Mouse (Mus musculus): ENCODE measurements at regions not wholly inside any gene's neighbourhood (a gene's known extent, or its start where the extent isn't known, plus 50 kb on each side); places are given as distances from the start of the nearest gene placed in this dataset.

DNA sequence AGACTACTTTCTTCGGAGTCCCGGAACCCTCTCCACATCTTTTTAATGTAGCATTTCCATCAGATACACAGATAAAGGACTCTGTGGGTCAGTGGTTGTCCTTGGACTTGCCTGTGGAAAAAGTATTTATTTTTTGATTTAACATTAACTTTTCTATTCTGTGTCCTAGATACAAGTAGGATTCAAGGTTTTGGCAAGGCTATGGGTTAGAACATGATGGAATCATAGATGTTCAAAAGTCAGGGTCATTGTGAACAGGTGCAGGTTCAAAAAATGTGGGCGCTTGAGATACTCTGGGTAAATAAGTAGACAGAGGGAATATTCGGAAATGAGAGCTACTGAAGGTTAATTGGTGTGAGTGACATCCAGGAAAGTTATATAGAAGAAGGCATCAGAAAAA lies 347.7 kb downstream of the Cypt12 start:
- Histone ChIP-seq H3K9me3 (no peaks in the 10 kb centered on the region), H3K27me3 (ENCODE audit: insufficient read depth, poor library complexity, severe bottlenecking) (no peaks in the 10 kb centered on the region), H3K4me3 (no peak overlapping the region), H3K36me3 (no peaks in the 10 kb centered on the region), H3K4me1 (no peaks in the 10 kb centered on the region), H3K27ac (no peak overlapping the region)
- WGBS: 87% methylated on average over 4 of the region's 4 CpGs
- DNase-seq (ENCODE audit: low spot score): no peak

DNA sequence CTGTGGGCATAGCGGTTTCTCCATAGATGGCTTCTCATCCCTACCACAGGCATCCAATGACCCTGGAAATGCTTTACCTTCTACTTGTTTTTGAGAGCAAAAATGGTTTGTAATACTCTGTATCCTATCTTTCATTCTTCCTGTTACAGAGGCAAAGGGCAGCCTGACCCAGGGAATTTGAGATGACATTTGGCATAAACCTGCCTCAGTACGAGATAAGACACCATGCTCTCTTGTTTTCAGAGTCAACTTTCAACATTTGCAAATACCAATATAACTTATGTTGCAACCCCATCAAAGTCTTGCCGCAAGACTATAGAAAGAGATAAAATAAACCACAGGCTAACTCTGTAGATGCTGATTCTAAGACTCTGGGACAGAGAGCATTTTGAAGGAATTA lies 350.5 kb downstream of the Cypt12 start:
- Histone ChIP-seq H3K36me3 (no peaks in the 10 kb centered on the region), H3K27ac (no peak overlapping the region), H3K4me3 (no peak overlapping the region), H3K4me1 (no peaks in the 10 kb centered on the region), H3K27me3 (ENCODE audit: insufficient read depth, poor library complexity, severe bottlenecking) (no peaks in the 10 kb centered on the region), H3K9me3 (no peaks in the 10 kb centered on the region)
- no peak for DNase-seq (ENCODE audit: low spot score)
- WGBS: 82% methylated on average over 3 of the region's 3 CpGs

DNA sequence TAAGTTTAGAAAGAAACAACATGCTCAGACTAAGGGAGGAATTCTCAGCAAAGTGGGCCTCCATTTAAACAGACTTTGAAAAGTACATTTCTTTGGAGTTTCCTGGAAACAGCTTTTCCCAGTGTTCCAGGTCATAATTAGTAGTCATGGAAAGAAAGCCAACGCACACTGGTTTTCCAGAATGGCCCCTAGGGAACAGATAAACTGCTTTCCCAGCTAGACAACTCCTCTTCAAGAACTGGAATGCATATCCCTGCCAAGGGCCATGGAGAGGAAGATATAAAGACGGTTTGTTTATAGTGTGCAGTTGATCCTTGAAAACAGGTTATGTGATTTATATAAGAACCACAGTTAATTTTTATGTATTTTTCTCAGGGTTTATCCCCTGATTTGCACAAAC lies 351.3 kb downstream of the Cypt12 start:
- no peak overlapping the region for H3K27ac ChIP-seq
- H3K4me3 ChIP-seq: no peak overlapping the region
- H3K9me3 ChIP-seq: no peaks in the 10 kb centered on the region
- no peaks in the 10 kb centered on the region for H3K4me1 ChIP-seq
- no peaks in the 10 kb centered on the region for H3K27me3 ChIP-seq (ENCODE audit: insufficient read depth, poor library complexity, severe bottlenecking)
- 58% methylated on average over 2 of the region's 2 CpGs for WGBS
- no peaks in the 10 kb centered on the region for H3K36me3 ChIP-seq
- DNase-seq (ENCODE audit: low spot score): no peak

- Histone ChIP-seq H3K4me3 (no peak overlapping the region), H3K9me3 (no peaks in the 10 kb centered on the region; the same call in 1 of the 2 replicates), H3K36me3 (no peaks in the 10 kb centered on the region), H3K27ac (no peak overlapping the region), H3K27me3 (ENCODE audit: insufficient read depth, poor library complexity, severe bottlenecking) (no peaks in the 10 kb centered on the region), H3K4me1 (no peaks in the 10 kb centered on the region)
- WGBS: 79% methylated on average over 2 of the region's 2 CpGs
- DNase-seq (ENCODE audit: low spot score): no peak
These were observed 371.2 kb downstream of the Cypt12 start for GRCm38 (mm10) chr3:18319433-18319832.

- H3K27me3 ChIP-seq (ENCODE audit: insufficient read depth, poor library complexity, severe bottlenecking): no peaks in the 10 kb centered on the region
- DNase-seq (ENCODE audit: low spot score): no peak
- H3K4me3 ChIP-seq: no peak overlapping the region
- H3K9me3 ChIP-seq: no peaks in the 10 kb centered on the region
- no peaks in the 10 kb centered on the region for H3K4me1 ChIP-seq
- H3K36me3 ChIP-seq: no peaks in the 10 kb centered on the region
- no peak overlapping the region for H3K27ac ChIP-seq
These were observed 385.0 kb downstream of the Cypt12 start for GRCm38 (mm10) chr3:18333182-18333581.

- Histone ChIP-seq H3K9me3 (no peaks in the 10 kb centered on the region), H3K36me3 (no peaks in the 10 kb centered on the region), H3K4me3 (no peak overlapping the region), H3K27me3 (ENCODE audit: insufficient read depth, poor library complexity, severe bottlenecking) (no peaks in the 10 kb centered on the region), H3K27ac (no peak overlapping the region), H3K4me1 (no peaks in the 10 kb centered on the region)
- WGBS: 65% methylated on average over 1 of the region's 1 CpGs
- no peak for DNase-seq (ENCODE audit: low spot score)
These were observed 391.0 kb downstream of the Cypt12 start for GRCm38 (mm10) chr3:18339189-18339588.

GRCm38 (mm10) chr3:18341757-18342156 lies 393.5 kb downstream of the Cypt12 start:
- no peaks in the 10 kb centered on the region for H3K27me3 ChIP-seq (ENCODE audit: insufficient read depth, poor library complexity, severe bottlenecking)
- DNase-seq (ENCODE audit: low spot score): no peak
- H3K36me3 ChIP-seq: no peaks in the 10 kb centered on the region
- H3K27ac ChIP-seq: no peak overlapping the region
- no peaks in the 10 kb centered on the region for H3K9me3 ChIP-seq
- H3K4me3 ChIP-seq: no peak overlapping the region
- H3K4me1 ChIP-seq: no peaks in the 10 kb centered on the region
- 75% methylated on average over 8 of the region's 8 CpGs for WGBS

DNA sequence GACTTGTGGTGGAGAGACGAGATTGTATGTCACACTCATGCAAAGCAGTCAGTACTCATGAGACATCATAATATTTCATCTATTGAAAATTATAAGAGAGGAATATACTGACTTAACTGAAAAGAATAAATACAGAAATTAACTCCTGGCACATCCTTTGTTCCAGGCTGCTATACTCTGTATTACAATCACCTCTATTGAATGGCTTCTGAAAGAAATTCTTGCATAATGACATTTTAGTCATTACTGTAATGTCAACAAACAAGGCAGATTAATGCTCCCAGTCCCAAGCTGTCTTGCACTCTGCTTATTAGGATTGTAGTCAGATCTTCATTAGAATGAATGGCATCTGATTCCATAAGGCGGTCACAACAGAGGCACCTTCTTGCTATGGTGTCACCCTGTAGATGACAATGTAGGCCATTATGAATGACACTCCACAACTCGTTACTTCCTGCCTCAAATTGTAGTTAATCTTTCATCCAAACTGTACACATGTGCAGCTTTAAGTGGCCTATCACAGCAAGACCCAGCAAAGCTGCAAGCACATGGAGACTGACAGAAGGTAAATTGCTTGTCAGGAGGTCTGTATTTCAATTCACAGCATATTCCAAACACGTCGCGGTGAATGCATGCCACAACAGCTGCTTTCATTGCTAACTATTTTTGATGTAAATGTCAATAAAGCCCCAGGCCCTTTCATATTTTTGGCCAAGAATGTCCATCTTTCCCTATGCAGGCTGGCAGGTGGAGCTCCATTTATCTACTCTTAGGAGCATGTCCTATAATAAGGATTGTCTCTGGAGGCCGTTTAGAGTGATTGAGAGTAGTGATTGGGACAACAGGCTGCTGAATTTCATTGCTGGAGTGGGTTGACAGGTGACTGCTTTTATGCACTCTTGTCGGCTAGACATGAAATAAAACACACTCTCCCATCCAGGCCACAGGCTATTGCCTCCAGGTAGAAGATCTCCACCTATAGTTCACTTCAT lies 430.1 kb downstream of the Cypt12 start:
- H3K4me1 ChIP-seq: no peaks in the 10 kb centered on the region
- H3K9me3 ChIP-seq: no peaks in the 10 kb centered on the region
- H3K4me3 ChIP-seq: no peak overlapping the region
- no peaks in the 10 kb centered on the region for H3K27me3 ChIP-seq (ENCODE audit: insufficient read depth, poor library complexity, severe bottlenecking)
- no peak overlapping the region for H3K27ac ChIP-seq
- DNase-seq (ENCODE audit: low spot score): no peak
- no peaks in the 10 kb centered on the region for H3K36me3 ChIP-seq
- WGBS: 85% methylated on average over 8 of the region's 8 CpGs

DNA sequence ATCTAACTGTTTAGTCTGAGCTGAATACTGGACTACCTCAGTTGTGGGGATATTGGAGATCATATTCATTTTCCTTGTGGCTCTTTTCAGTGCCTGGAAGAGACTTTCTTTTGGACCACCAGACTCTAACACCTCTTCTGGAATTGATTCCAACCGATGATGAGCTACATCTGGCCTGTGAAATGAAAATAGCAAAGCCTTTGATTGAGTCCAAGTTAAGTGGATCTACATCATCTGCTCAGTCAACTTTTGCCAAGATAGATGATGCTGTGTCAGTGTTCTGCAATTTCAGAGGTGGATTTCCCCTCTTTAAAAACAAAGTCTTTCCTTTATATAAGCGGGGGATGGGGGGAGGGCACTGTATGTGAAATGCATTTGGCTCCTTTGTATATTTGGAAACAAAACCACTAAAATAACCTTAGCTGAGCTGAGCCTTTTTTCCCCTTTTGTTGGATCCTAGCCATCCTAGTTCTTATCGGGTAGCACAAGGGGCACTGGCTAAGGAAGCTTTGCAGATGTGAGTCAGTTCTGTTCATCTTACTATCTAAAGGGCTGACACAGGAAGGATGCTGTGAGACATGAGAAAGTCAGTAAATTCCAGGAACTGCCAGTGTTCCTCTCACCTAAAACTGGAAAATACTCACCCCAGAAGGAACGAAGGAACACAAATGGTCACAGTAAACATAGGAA lies 473.8 kb downstream of the Cypt12 start:
- H3K9me3 ChIP-seq: no peaks in the 10 kb centered on the region
- no peaks in the 10 kb centered on the region for H3K36me3 ChIP-seq
- H3K27me3 ChIP-seq (ENCODE audit: insufficient read depth, poor library complexity, severe bottlenecking): no peaks in the 10 kb centered on the region
- H3K4me1 ChIP-seq: no peaks in the 10 kb centered on the region
- WGBS: 74% methylated on average over 4 of the region's 4 CpGs
- no peak for DNase-seq (ENCODE audit: low spot score)
- H3K27ac ChIP-seq: no peak overlapping the region
- H3K4me3 ChIP-seq: no peak overlapping the region

- Histone ChIP-seq H3K27ac (no peak overlapping the region), H3K4me1 (no peaks in the 10 kb centered on the region), H3K27me3 (ENCODE audit: insufficient read depth, poor library complexity, severe bottlenecking) (no peaks in the 10 kb centered on the region), H3K9me3 (no peaks in the 10 kb centered on the region), H3K36me3 (no peaks in the 10 kb centered on the region), H3K4me3 (no peak overlapping the region)
- DNase-seq (ENCODE audit: low spot score): no peak
- WGBS: 92% methylated on average over 1 of the region's 1 CpGs
These were observed 480.7 kb downstream of the Cypt12 start for GRCm38 (mm10) chr3:18428908-18429307.

- no peak for DNase-seq (ENCODE audit: low spot score)
- WGBS: 80% methylated on average over 5 of the region's 5 CpGs
- H3K4me3 ChIP-seq: no peak overlapping the region
- H3K27ac ChIP-seq: no peak overlapping the region
- no peaks in the 10 kb centered on the region for H3K36me3 ChIP-seq
- no peaks in the 10 kb centered on the region for H3K27me3 ChIP-seq (ENCODE audit: insufficient read depth, poor library complexity, severe bottlenecking)
- no peaks in the 10 kb centered on the region for H3K4me1 ChIP-seq
- no peaks in the 10 kb centered on the region for H3K9me3 ChIP-seq
These were observed 490.6 kb downstream of the Cypt12 start for GRCm38 (mm10) chr3:18438845-18439244.

- H3K27ac ChIP-seq: no peak overlapping the region
- no peaks in the 10 kb centered on the region for H3K4me1 ChIP-seq
- WGBS: 87% methylated on average over 3 of the region's 3 CpGs
- no peaks in the 10 kb centered on the region for H3K36me3 ChIP-seq
- no peak for DNase-seq (ENCODE audit: low spot score)
- H3K4me3 ChIP-seq: no peak overlapping the region
- H3K27me3 ChIP-seq (ENCODE audit: insufficient read depth, poor library complexity, severe bottlenecking): no peaks in the 10 kb centered on the region
- 0 out of 2 replicates have a peak, but pooled peaks cover 2% of the 10 kb centered on the region for H3K9me3 ChIP-seq
These were observed 504.2 kb downstream of the Cypt12 start for GRCm38 (mm10) chr3:18452197-18452933.

Measured in heart, embryonic 10.5 days (tissue).